Mouse (Mus musculus): ENCODE data around the gene Uimc1. TPM values are rescaled to one million over a fixed set of nuclear protein-coding genes. Genes with fewer than 3 reads are reported as not detected.
A peak's percentile ranks its signal among the peaks of the same experiment; 100 is the strongest.

The Uimc1 gene
- total and polyA plus RNA-seq, 2 experiments from 2014 or later: 3.9 to 12.1 TPM

DNA sequence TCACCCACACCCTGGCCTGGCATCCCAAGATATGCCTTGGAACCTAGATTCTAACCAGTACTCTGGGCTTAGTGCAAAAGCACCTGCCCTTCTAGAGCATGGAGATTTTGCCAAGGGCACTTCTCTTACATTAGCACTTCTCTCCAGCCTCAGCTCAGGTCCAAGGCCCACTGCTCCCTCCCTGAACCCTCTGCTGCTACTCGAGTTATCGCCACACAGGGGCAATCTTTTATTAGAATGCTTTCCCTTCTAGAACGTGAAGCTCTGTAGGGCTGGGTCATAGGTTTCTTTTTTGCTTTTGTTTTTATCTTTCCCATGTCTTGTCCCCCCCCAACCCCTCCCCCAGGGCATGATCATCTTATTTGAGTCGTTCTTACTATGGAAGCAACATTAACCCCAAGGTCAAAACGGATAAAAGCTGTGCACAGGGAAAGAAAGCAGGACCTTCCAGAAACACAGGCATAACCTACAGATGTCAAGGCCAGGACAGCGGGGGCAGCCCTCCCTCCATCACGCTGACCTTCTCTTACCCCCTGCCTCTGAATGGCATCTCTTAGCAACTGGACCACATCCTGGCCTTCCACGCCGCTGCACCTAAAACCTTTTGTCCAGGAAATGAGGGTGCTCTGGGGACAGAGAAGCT lies 86.3 kb downstream of the Uimc1 start:
- no peak overlapping the region for H3K9ac ChIP-seq (replicated peaks; ENCODE audit: low read length)
- 12% methylated on average over 9 of the region's 9 CpGs for WGBS
- ATAC-seq: no peak

DNA sequence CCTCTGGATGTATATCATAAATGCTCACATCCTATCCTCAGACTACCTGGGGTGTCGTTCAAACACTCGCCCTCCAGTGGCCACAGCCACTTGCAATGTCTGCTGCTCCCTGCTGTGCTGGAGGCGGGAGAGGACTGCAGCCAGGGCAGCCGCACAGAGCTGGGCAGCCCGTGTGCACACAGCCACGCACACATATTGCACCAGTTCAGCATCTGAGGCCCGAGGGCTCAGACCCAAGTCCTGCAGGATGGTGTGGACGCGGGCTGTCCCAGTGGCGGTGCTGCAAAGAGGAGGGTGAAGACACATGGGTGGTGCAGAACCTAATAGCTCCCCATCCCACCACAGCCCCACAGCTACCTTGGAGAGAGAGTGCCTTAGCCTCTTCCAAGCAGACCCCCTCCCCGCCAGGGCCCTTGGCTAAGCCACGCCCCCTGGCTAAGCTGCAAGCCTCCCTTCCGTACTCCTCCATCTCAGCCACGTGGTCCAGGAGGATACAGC lies 88.1 kb downstream of the Uimc1 start:
- ATAC-seq (peak; percentile 38), DNase-seq (ENCODE audit: low spot score) (peak; percentile 63)
- Histone ChIP-seq H3K27ac (no peak overlapping the region), H3K9ac (replicated peaks; ENCODE audit: low read length) (no peak overlapping the region), H3K4me3 (ENCODE audit: low read length) (no peak overlapping the region), H3K4me2 (ENCODE audit: low read depth, low read length) (peak overlapping the region; percentile 21; the same call in 1 of the 2 replicates), H3K9me3 (ENCODE audit: low read length) (no peaks in the 10 kb centered on the region), H3K27me3 (ENCODE audit: insufficient read depth, low read length) (no peaks in the 10 kb centered on the region), H3K36me3 (ENCODE audit: insufficient read depth, low read length) (no peaks in the 10 kb centered on the region), H3K4me1 (ENCODE audit: insufficient read depth, low read length) (peaks cover 14% of the 10 kb centered on the region; the same call in 1 of the 2 replicates)
- peak; percentile 64 for TF ChIP-seq CTCF (IDR thresholded peaks at IDR 0.05; ENCODE audit: low read depth)
- WGBS: 6% methylated on average over 14 of the region's 14 CpGs

More for the DNA sequence above, 86.3 kb downstream of the Uimc1 start:
- H3K27me3 ChIP-seq (ENCODE audit: insufficient read depth, low read length): no peaks in the 10 kb centered on the region
- peak; percentile 57 for DNase-seq (ENCODE audit: low spot score)
- H3K4me2 ChIP-seq (ENCODE audit: low read depth, low read length): no peak overlapping the region
- no peak overlapping the region for H3K4me3 ChIP-seq (ENCODE audit: low read length)
- H3K27ac ChIP-seq: no peak overlapping the region
- TF ChIP-seq CTCF (IDR thresholded peaks at IDR 0.05; ENCODE audit: low read depth): peak; percentile 45
- H3K36me3 ChIP-seq (ENCODE audit: insufficient read depth, low read length): no peaks in the 10 kb centered on the region
- H3K4me1 ChIP-seq (ENCODE audit: insufficient read depth, low read length): peaks cover 5% of the 10 kb centered on the region; the same call in 1 of the 2 replicates
- no peaks in the 10 kb centered on the region for H3K9me3 ChIP-seq (ENCODE audit: low read length)

DNA sequence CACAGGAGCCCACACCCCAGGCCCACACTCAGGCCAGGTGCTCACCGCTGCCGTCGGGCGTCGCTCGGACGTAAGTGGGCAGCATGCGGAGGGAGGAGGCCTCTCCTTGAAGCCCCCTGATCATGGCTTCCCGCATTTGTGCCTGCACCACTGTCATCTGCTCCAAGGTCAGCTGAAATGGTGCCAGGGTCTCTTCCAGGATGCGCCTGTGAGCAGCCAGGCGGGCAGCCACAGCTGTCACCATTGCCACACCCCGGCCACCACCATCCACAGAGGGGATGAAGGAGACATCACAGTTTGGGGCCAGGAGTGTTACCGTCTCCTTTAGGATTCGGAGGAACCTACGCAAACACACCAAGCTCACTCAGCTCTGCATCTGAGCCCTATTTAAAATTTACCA lies 89.0 kb downstream of the Uimc1 start:
- no peak for TF ChIP-seq CTCF (IDR thresholded peaks at IDR 0.05; ENCODE audit: low read depth)
- DNase-seq (ENCODE audit: low spot score): no peak
- Histone ChIP-seq H3K27me3 (ENCODE audit: insufficient read depth, low read length) (no peaks in the 10 kb centered on the region), H3K27ac (no peak overlapping the region), H3K4me1 (ENCODE audit: insufficient read depth, low read length) (peaks cover 14% of the 10 kb centered on the region; the same call in 1 of the 2 replicates), H3K4me3 (ENCODE audit: low read length) (no peak overlapping the region), H3K36me3 (ENCODE audit: insufficient read depth, low read length) (no peaks in the 10 kb centered on the region), H3K9ac (replicated peaks; ENCODE audit: low read length) (no peak overlapping the region), H3K9me3 (ENCODE audit: low read length) (no peaks in the 10 kb centered on the region), H3K4me2 (ENCODE audit: low read depth, low read length) (no peak overlapping the region)
- no peak for ATAC-seq
- 75% methylated on average over 15 of the region's 15 CpGs for WGBS

DNA sequence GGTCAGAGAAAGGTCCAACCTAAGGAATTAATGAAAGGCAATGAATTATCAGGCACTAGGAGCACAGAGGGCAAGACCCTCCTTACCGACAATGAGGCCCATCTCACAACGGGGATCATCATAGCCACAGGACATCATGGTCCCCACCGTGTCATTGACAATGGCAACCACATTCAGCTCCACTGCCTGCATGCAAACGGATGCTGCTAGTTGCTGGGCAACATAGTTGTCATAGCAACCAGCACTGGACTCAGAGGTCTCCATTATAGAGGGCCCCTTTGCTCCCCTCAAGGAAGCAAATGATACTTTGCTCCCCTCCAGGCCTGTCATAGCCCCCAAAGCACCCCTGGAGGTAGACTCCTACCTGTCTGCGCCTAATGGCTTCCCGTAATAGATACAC lies 91.5 kb downstream of the Uimc1 start:
- H3K27me3 ChIP-seq (ENCODE audit: insufficient read depth, low read length): no peaks in the 10 kb centered on the region

DNA sequence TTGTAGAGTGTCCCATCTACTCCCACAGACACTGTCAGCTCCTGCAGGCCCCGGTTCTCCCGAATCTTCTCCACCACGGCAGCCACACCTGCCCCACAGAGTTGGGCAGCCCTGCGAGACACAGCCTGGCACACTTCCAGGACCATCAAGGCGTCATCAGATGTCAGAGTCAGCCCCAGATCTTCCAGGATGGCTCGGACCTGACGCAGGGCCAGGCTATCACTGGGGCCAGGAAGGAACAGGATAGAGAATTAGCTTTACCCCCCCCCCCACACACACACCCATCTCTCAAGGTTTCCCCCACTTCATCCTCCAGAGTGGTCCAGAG lies 93.7 kb downstream of the Uimc1 start:
- TF ChIP-seq CTCF (IDR thresholded peaks at IDR 0.05; ENCODE audit: low read depth): no peak
- 55% methylated on average over 7 of the region's 7 CpGs for WGBS
- Histone ChIP-seq H3K4me2 (ENCODE audit: low read depth, low read length) (no peak overlapping the region), H3K36me3 (ENCODE audit: insufficient read depth, low read length) (peaks cover 7% of the 10 kb centered on the region; the same call in 1 of the 2 replicates), H3K4me1 (ENCODE audit: insufficient read depth, low read length) (peaks cover 14% of the 10 kb centered on the region; the same call in 1 of the 2 replicates), H3K9me3 (ENCODE audit: low read length) (no peaks in the 10 kb centered on the region), H3K9ac (replicated peaks; ENCODE audit: low read length) (no peak overlapping the region), H3K4me3 (ENCODE audit: low read length) (no peak overlapping the region), H3K27ac (no peak overlapping the region), H3K27me3 (ENCODE audit: insufficient read depth, low read length) (no peaks in the 10 kb centered on the region)
- ATAC-seq (no peak), DNase-seq (ENCODE audit: low spot score) (no peak)

More for the DNA sequence above, 91.5 kb downstream of the Uimc1 start:
- Histone ChIP-seq H3K27ac (peak overlapping the region; percentile 8; the same call in 1 of the 2 replicates), H3K9ac (replicated peaks; ENCODE audit: low read length) (no peak overlapping the region), H3K4me2 (ENCODE audit: low read depth, low read length) (no peak overlapping the region), H3K9me3 (ENCODE audit: low read length) (no peaks in the 10 kb centered on the region), H3K4me3 (ENCODE audit: low read length) (no peak overlapping the region), H3K4me1 (ENCODE audit: insufficient read depth, low read length) (peaks cover 14% of the 10 kb centered on the region; the same call in 1 of the 2 replicates), H3K36me3 (ENCODE audit: insufficient read depth, low read length) (no peaks in the 10 kb centered on the region)
- ATAC-seq (peak; percentile 50; the same call in 1 of the 2 replicates), DNase-seq (ENCODE audit: low spot score) (peak; percentile 82)
- no peak for TF ChIP-seq CTCF (IDR thresholded peaks at IDR 0.05; ENCODE audit: low read depth)
- 24% methylated on average over 6 of the region's 6 CpGs for WGBS

GRCm38 (mm10) chr13:55005691-55006414 lies 94.2 kb downstream of the Uimc1 start:
- Histone ChIP-seq H3K9me3 (ENCODE audit: low read length) (no peaks in the 10 kb centered on the region), H3K4me1 (ENCODE audit: insufficient read depth, low read length) (peaks cover 14% of the 10 kb centered on the region; the same call in 1 of the 2 replicates), H3K4me2 (ENCODE audit: low read depth, low read length) (no peak overlapping the region), H3K4me3 (ENCODE audit: low read length) (no peak overlapping the region), H3K27ac (no peak overlapping the region), H3K36me3 (ENCODE audit: insufficient read depth, low read length) (peaks cover 7% of the 10 kb centered on the region; the same call in 1 of the 2 replicates), H3K9ac (replicated peaks; ENCODE audit: low read length) (no peak overlapping the region), H3K27me3 (ENCODE audit: insufficient read depth, low read length) (no peaks in the 10 kb centered on the region)
- DNase-seq (ENCODE audit: low spot score) (no peak), ATAC-seq (no peak)
- no peak for TF ChIP-seq CTCF (IDR thresholded peaks at IDR 0.05; ENCODE audit: low read depth)
- WGBS: 64% methylated on average over 31 of the region's 31 CpGs
